Mouse (Mus musculus): Measurements from ENCODE around the gene Fbxw7.

Gene Fbxw7

GRCm38 (mm10) chr3:84897952-84898351, 82.9 kb downstream of the Fbxw7 start:
- DNase-seq = no peak

DNA sequence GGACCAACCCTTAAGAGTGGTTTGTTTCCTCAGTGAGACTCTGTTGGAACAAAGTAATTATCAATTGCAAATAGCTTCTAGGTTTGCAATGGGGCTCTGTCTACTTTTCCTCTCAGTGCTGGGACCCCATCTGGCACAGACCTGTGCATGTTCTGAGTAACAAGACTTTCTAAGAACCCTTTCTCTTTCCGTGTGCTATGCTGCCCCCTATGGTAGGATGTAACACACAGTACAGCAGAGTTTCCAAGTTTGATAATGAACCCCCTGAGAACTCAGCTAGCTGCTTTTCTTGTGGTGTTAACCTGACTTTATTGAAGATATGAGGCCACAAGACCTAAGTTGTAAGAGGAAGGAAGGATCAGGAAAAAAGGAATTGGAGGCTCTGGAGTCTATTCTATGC, 91.5 kb downstream of the Fbxw7 start:
- peak; percentile 45 to 56 for DNase-seq

GRCm38 (mm10) chr3:84914284-84914683, 99.2 kb downstream of the Fbxw7 start:
- DNase-seq = no peak

GRCm38 (mm10) chr3:84917903-84918679, 103.0 kb downstream of the Fbxw7 start:
- DNase-seq = no peak

- DNase-seq = no peak
These were observed 106.8 kb downstream of the Fbxw7 start for GRCm38 (mm10) chr3:84921704-84922420.

GRCm38 (mm10) chr3:84923256-84923655, 108.2 kb downstream of the Fbxw7 start:
- peak in 1 of 2 experiments; percentile 7 for DNase-seq

GRCm38 (mm10) chr3:84923670-84924069, 108.6 kb downstream of the Fbxw7 start:
- DNase-seq = no peak

- no peak for DNase-seq
These were observed 110.2 kb downstream of the Fbxw7 start for GRCm38 (mm10) chr3:84925229-84925628.

DNA sequence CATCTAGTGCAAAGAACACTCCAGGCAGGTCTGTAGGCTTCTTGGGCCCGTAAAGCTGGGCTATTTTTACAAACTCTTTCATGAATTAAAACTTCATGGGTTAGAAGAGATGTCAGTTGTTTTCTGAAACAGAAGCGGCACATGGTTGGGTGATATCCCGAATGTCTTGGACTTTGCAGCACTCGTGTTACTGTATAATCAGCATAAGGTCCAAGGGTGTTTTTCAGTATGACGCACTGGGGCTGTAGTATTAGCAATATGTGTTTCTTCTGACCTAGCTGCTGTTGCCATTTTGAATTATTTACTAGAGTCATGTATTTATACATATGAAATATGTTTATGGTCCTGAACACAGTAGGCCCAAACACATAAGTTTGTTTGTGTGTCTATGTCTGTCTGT, 111.1 kb downstream of the Fbxw7 start:
- DNase-seq = no peak

GRCm38 (mm10) chr3:84927168-84927794, 112.2 kb downstream of the Fbxw7 start:
- no peak for DNase-seq

GRCm38 (mm10) chr3:84927901-84928300, 112.8 kb downstream of the Fbxw7 start:
- DNase-seq = peak in 1 of 2 experiments; percentile 7

- DNase-seq = no peak
These were observed 114.1 kb downstream of the Fbxw7 start for GRCm38 (mm10) chr3:84929171-84929570.

GRCm38 (mm10) chr3:84930683-84931082, 115.6 kb downstream of the Fbxw7 start:
- DNase-seq = no peak

GRCm38 (mm10) chr3:84935729-84936128, 120.7 kb downstream of the Fbxw7 start:
- no peak for DNase-seq

DNA sequence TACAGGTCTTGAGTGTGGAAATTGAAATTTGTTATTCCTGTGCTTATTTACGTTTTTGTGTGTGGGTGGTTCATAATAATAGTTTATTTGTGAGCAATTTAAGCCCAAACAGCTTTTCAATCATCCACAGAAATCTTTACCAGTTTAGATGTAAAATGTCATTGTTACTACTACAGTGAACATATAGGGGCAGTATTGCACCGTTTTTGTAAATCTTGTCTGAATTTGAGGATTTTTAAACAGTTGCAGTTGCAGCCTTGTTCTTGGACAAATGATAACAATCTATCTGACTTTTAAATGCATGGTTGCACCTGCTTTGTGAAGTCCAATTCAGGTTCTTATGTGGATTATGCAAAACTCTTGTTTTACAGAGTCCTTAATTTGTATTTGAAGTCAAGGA, 121.2 kb downstream of the Fbxw7 start:
- DNase-seq = no peak

- DNase-seq = no peak
These were observed 121.9 kb downstream of the Fbxw7 start for GRCm38 (mm10) chr3:84936956-84937355.

DNA sequence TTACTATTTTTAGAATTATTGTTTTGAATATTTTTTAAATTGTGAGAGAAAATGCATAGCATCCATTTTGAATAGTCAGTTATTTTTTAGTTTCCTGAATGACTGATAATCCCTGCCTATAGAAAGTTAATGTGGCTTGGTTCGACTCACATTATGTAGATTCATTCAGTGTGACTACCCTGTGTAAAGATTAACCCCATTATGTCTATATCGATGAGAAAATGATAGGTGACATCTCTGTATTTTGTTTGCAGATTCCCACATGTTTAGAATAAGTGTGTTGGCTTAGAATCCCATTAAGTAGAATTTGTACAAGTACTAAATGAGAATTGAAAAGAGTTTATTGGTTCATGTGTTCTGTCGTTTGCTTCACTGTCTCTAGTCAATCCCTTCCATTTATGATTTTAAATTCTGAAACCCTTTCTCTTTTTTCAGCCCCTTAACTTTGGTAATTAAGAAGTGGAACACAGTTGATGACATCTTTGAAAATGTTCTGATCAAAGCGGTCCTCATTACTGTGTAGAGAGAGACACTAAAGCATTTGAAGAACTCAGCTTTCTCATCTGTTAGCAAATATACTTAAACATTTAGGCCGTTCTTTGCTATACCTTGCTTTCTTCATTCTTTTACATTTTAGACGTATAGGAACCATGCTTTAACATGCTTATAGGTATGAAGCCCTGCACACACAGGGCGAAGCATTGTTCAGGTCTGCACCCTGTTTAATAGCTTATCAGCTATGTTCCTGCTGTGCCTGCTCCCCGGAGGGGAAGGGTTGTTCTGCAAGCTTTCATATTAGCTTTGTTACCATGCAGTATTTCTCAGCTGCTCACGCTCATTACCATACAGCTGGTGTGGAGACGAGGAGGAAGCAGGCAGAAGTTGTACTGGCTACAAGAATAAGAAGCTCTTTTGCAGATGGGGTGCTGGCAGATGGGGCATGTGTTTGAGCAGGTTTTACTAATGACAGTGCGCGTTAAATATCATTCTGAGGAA, 122.6 kb downstream of the Fbxw7 start:
- no peak for DNase-seq

- no peak for DNase-seq
These were observed 129.9 kb downstream of the Fbxw7 start for GRCm38 (mm10) chr3:84944933-84945332.

DNA sequence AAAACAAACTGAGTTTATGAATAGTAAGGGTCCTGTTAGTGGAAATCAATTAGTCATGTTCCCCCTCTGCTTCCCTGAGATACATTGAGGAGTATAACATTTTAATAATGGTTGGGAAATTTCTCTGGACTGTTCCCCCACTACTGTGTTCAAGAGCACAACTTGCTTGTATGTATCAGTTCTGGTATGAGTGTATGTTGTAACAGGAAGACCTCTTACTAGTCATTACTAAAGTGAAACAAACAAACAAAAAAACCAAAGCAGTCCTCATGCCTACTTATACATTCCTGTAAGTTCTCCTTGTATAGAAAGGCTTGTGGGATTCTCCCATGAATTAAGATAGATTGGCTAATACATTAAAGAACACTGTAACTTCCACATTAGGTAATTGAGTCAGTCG, 131.3 kb downstream of the Fbxw7 start:
- no peak for DNase-seq

DNA sequence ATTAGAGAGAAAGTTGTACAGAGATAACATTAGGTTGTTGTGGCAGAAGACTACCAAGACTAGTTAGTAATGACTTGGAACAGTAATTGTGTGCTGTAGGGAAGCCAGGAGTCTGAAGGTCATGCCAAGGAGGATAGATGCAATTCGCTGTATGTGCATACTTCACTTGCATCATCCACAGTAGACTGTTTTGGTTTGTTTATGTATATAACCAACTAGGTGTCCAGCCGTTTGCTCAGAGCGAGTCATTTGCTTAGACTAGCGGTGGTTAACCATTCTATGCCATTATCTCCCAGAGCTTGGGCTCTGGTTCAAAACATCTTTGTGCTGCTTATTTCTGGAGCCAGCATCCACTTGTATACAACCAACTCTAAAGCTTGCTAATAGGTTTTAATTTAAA, 134.3 kb downstream of the Fbxw7 start:
- no peak for DNase-seq

- no peak for DNase-seq
These were observed 136.6 kb downstream of the Fbxw7 start for GRCm38 (mm10) chr3:84951698-84952097.

DNA sequence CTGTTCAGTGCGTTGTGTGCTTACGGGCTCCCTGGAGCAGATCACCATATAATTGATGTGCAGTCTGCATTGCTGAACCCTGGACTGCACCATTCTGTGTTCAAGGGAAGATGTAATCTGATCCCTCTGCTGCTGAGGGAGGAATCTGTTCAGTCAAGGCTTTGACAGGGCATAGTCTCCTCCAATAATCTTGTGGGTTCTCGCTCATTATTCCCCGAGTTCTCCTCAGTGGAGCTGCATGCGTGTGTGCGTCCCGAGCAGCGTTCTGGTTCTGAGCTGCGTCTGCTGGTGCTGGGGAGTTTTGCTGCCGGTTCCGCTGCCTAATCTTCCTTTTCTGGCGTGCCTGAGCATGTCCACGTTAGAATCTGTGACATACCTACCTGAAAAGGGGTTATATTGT, 137.1 kb downstream of the Fbxw7 start:
- DNase-seq = no peak

Data from B cell, adult 2 months (primary cell).